Mouse (Mus musculus) stomach, embryonic 16.5 days (tissue): ENCODE results near the gene Sox1. TPM values are rescaled to one million over a fixed set of nuclear protein-coding genes. Genes with fewer than 3 reads are reported as not detected.

ENCODE experiments used
- ATAC-seq: fragments of 200-750 bp; cut with Nextera tagmentation; 2 replicates; pipeline ENCODE4 v1.8.0; 2017; ENCODE audit warnings: moderate number of reproducible peaks, moderate TSS enrichment; ENCODE audit not compliant: insufficient read depth, low FRiP score
- H3K27ac ChIP-seq: fragments of 300-500 bp; sonication (generic); 2 replicates; pipeline ENCODE4 v1.5.1; 2014; ENCODE audit warnings: low read length
- H3K27me3 ChIP-seq: fragments of 300-500 bp; sonication (generic); 2 replicates; pipeline ENCODE4 v1.6.1; 2014; ENCODE audit warnings: low read length, control low read depth, mixed read lengths; ENCODE audit not compliant: control insufficient read depth, insufficient read depth
- H3K36me3 ChIP-seq: fragments of 300-500 bp; sonication (generic); 2 replicates; pipeline ENCODE4 v1.6.1; 2014; ENCODE audit warnings: low read length; ENCODE audit not compliant: control insufficient read depth, insufficient read depth
- H3K4me1 ChIP-seq: fragments of 300-500 bp; sonication (generic); 2 replicates; pipeline ENCODE4 v1.6.1; 2014; ENCODE audit warnings: low read length, control low read depth, mixed read lengths; ENCODE audit not compliant: control insufficient read depth, insufficient read depth
- H3K4me2 ChIP-seq: fragments of 300-500 bp; sonication (generic); 2 replicates; pipeline ENCODE4 v1.6.1; 2014; ENCODE audit warnings: low read depth, low read length, mixed read lengths
- H3K4me3 ChIP-seq: fragments of 300-500 bp; sonication (generic); replicated peaks from 2 replicates; pipeline ENCODE4 v1.5.1; 2014; ENCODE audit warnings: mild to moderate bottlenecking, low read length
- H3K9ac ChIP-seq: fragments of 300-500 bp; sonication (generic); 2 replicates; pipeline ENCODE4 v1.6.1; 2014; ENCODE audit warnings: low read length
- H3K9me3 ChIP-seq: fragments of 300-500 bp; sonication (generic); replicated peaks from 2 replicates; pipeline ENCODE4 v1.6.1; 2016; ENCODE audit warnings: low read length, control low read depth; ENCODE audit not compliant: control insufficient read depth
- WGBS: fragments of 180-500 bp; shearing (Covaris S2); extraction: QIAGEN DNeasy Blood & Tissue Kit; methylation state at CpG from one replicate; pipeline ENCODE4 v1.1.7; 2014; 5-methylcytosine and 5-hydroxymethylcytosine counted together
- polyA plus RNA-seq: library from polyadenylated mRNA; unstranded; fragments of >200 nt; fragmentation: Nextera tagmentation; extraction: Ambion mirVana; gene quantifications from 2 replicates; pipeline ENCODE4 v1.2.1, GENCODE M21; 2015

Sox1 gene
- polyA plus RNA-seq, 1 experiment from 2014 or later = not detected

- no peak overlapping the region for H3K4me3 ChIP-seq
- H3K9ac ChIP-seq = no peak overlapping the region
- H3K4me1 ChIP-seq = peaks cover 16% of the 10 kb centered on the region
- no peak overlapping the region for H3K27ac ChIP-seq
- ATAC-seq = no peak
- no peak overlapping the region for H3K4me2 ChIP-seq
- H3K27me3 ChIP-seq = peaks cover 92% of the 10 kb centered on the region
- no peaks in the 10 kb centered on the region for H3K9me3 ChIP-seq
- no peaks in the 10 kb centered on the region for H3K36me3 ChIP-seq
- WGBS = 11% methylated on average over 4 of the region's 4 CpGs
Measured at GRCm38 (mm10) chr8:12387901-12388300, 7.2 kb upstream of the Sox1 start.

- Histone ChIP-seq H3K27me3 (peaks cover 90% of the 10 kb centered on the region), H3K4me2 (no peak overlapping the region), H3K9me3 (no peaks in the 10 kb centered on the region), H3K36me3 (no peaks in the 10 kb centered on the region), H3K9ac (no peak overlapping the region), H3K4me1 (peaks cover 16% of the 10 kb centered on the region), H3K4me3 (no peak overlapping the region), H3K27ac (no peak overlapping the region)
- 3% methylated on average over 10 of the region's 10 CpGs for WGBS
- ATAC-seq = no peak
Measured at GRCm38 (mm10) chr8:12388390-12389115, 6.5 kb upstream of the Sox1 start.

- H3K36me3 ChIP-seq = no peaks in the 10 kb centered on the region
- ATAC-seq = no peak
- 3% methylated on average over 5 of the region's 5 CpGs for WGBS
- no peaks in the 10 kb centered on the region for H3K9me3 ChIP-seq
- H3K4me2 ChIP-seq = no peak overlapping the region
- H3K4me1 ChIP-seq = peaks cover 14% of the 10 kb centered on the region
- no peak overlapping the region for H3K4me3 ChIP-seq
- no peak overlapping the region for H3K27ac ChIP-seq
- H3K27me3 ChIP-seq = peaks cover 89% of the 10 kb centered on the region
- no peak overlapping the region for H3K9ac ChIP-seq
Measured at GRCm38 (mm10) chr8:12389116-12389471, 6.0 kb upstream of the Sox1 start.

DNA sequence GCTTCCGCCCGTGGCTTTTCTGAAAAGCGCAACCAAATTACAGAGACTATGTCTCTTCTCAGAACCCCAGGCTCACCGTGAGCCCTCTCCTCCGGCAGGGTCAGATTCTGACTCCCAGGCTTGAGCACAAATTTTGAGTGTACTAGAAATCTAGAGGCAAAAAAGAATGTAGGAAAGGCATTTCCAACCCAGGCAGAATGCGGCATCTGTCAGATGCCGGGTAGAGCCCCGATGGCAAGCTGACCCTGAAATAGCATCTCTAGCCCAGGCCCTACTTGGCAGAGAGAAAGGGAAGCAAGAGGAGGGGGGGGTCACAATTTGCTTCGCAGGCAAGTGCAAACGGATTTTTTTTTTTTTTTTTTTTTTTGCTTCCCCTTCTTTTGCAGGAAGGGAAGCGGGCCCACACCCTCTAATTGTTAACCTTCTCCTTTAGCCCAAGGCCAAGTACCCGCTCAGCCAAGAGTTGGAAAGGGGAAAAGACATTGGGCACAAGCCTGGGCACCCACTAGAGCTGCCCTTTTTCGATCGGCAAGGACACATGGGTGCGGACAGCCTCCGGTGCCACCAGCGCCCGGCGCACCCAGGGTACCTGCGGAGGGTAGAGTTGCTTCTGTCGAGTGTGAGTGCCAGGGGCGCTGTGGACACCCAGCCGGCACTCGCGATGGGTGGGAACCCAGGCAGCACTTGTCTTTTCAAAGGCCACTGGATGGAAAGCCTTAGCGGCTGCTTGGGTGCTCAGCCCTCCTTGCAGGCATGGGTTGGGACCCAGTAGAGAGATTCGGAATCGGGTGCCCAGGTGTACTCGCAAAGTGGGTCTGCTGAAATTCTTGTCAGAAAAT, 5.1 kb upstream of the Sox1 start:
- ATAC-seq = no peak
- Histone ChIP-seq H3K4me2 (no peak overlapping the region), H3K9me3 (no peaks in the 10 kb centered on the region), H3K4me3 (no peak overlapping the region), H3K36me3 (no peaks in the 10 kb centered on the region), H3K27me3 (peaks cover 90% of the 10 kb centered on the region), H3K27ac (no peak overlapping the region), H3K4me1 (peaks cover 16% of the 10 kb centered on the region), H3K9ac (no peak overlapping the region)
- 3% methylated on average over 29 of the region's 29 CpGs for WGBS

- ATAC-seq = no peak
- Histone ChIP-seq H3K4me3 (no peak overlapping the region), H3K27ac (no peak overlapping the region), H3K9ac (no peak overlapping the region), H3K27me3 (peaks cover 90% of the 10 kb centered on the region), H3K4me1 (peaks cover 13% of the 10 kb centered on the region), H3K36me3 (no peaks in the 10 kb centered on the region), H3K4me2 (no peak overlapping the region), H3K9me3 (no peaks in the 10 kb centered on the region)
- WGBS = 3% methylated on average over 38 of the region's 38 CpGs
Measured at GRCm38 (mm10) chr8:12390640-12391365, 4.3 kb upstream of the Sox1 start.

DNA sequence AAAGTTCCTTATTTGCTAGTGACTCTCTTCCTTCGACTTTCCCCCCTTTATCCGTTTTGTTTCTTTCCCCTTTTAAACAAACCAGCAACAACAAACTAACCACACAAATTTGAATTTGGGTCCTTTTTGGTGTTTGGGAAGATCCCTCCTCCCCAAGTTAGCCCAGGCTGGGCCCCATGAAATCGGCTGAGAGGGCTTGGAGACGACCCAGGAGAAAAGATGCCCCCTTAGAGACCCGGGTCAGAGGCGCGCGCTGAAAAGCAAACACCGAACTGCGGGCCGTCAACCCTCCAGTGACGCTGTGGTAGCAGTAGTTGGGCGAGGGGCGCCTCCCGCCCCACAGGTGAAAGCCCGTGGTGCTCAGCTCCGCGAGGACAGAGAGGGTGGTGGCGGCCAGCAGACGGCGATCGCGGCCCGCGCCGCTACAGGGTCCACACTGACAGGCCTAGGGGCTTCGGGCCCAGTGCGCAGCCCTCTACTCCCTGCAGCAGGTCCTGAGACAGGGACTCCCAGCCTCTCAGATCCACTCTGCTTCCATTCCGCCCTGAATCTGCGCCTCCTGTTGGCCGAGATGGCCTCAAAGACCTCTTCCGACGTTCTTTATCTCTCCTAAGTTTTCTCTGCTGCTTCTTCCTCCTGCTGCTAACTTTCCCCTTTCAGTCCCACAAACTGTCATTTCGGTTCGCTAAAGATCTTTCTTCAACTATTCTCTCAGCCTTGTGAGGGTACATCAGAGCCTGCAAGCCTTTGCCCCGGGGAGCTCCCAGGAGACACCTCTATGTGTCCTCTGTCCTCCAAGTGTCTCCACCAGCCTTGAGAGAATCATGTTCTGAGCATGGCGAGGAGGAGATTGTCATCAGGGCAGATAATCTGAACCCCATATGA, 3.5 kb upstream of the Sox1 start:
- no peak overlapping the region for H3K9ac ChIP-seq

GRCm38 (mm10) chr8:12392801-12393200, 2.3 kb upstream of the Sox1 start:
- Histone ChIP-seq H3K27ac (no peak overlapping the region), H3K4me1 (peaks cover 15% of the 10 kb centered on the region), H3K4me2 (no peak overlapping the region), H3K36me3 (no peaks in the 10 kb centered on the region), H3K9ac (no peak overlapping the region), H3K4me3 (no peak overlapping the region), H3K9me3 (no peaks in the 10 kb centered on the region), H3K27me3 (peaks cover 90% of the 10 kb centered on the region)
- 3% methylated on average over 1 of the region's 1 CpGs for WGBS
- no peak for ATAC-seq

More for the DNA sequence above, 3.5 kb upstream of the Sox1 start:
- H3K27ac ChIP-seq = no peak overlapping the region
- ATAC-seq = no peak
- no peaks in the 10 kb centered on the region for H3K9me3 ChIP-seq
- 3% methylated on average over 37 of the region's 37 CpGs for WGBS
- H3K4me2 ChIP-seq = no peak overlapping the region
- H3K27me3 ChIP-seq = peaks cover 90% of the 10 kb centered on the region
- peaks cover 9% of the 10 kb centered on the region; the same call in 1 of the 2 replicates for H3K4me1 ChIP-seq
- no peaks in the 10 kb centered on the region for H3K36me3 ChIP-seq
- no peak overlapping the region for H3K4me3 ChIP-seq

DNA sequence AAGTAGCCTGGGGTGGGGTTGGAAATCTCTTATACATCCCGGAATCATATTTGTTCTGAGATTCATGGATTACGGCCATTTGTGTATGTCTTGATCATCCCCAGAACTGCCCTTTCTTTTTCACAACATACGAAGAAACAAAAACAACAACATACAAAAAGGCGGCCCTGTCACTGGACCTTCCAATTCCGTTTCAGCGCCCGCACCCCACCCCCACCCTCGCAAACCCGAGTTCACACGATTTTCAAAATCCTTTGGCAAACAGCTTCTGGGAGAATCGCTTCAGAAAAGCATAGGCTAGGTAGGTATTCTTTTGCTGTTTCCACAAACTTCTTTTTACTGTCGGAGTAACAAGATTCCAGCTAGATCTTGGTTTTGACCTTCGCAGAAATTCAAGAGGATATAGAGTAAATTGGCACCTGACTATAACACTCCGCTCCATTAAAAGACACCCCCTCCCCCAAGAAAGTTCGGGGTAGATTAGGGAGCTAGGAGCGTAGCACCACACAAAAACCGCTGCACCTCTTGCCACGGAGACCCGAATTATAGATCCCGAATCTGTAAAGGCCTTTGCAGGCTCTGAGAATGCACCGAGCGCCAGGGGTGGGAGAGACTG, 602 bp upstream of the Sox1 start:
- Histone ChIP-seq H3K4me2 (peak overlapping the region; percentile 61; the same call in 1 of the 2 replicates), H3K4me1 (peaks cover 15% of the 10 kb centered on the region), H3K9me3 (no peaks in the 10 kb centered on the region), H3K36me3 (no peaks in the 10 kb centered on the region), H3K9ac (no peak overlapping the region), H3K27me3 (peaks cover 87% of the 10 kb centered on the region), H3K4me3 (peak overlapping the region; percentile 39), H3K27ac (no peak overlapping the region)
- no peak for ATAC-seq
- WGBS = 1% methylated on average over 22 of the region's 22 CpGs
